Mouse (Mus musculus): Measurements from ENCODE around the gene Olfr1180. TPM values are rescaled to one million over a fixed set of nuclear protein-coding genes. Genes with fewer than 3 reads are reported as not detected.
"Not testable (repeated sequence)": the region's sequence is repeated elsewhere in the genome, so short reads cannot be mapped to it uniquely, and the experiment has no call there.

Olfr1180 gene
- polyA plus RNA-seq (2012; ENCODE audit: insufficient read depth, low replicate concordance) = not detected in 2 replicates

GRCm38 (mm10) chr2:88419051-88419450 is at the start of gene Olfr1180:
Olfr1180 (minus strand) TSS chr2:88419151.
- Histone ChIP-seq H3K4me3 (replicated peaks) (no peak within 1 kb of the TSS), H3K4me1 (no peaks in the 10 kb centered on the region), H3K36me3 (replicated peaks; ENCODE audit: low read length) (no peaks in the 10 kb centered on the region), H3K27me3 (replicated peaks) (no peaks in the 10 kb centered on the region), H3K9me3 (no peaks in the 10 kb centered on the region)
- TF ChIP-seq GATA1 (IDR thresholded peaks at IDR 0.05; ENCODE audit: borderline replicate concordance, low read length) = no peak
- TF ChIP-seq FLI1 (IDR thresholded peaks at IDR 0.05; ENCODE audit: low read length) = no peak

GRCm38 (mm10) chr2:88454567-88454966 is 35.6 kb upstream of the Olfr1180 start, which contains the start of gene Olfr1183:
Olfr1183 (plus strand) TSS chr2:88454867.
- not testable (repeated sequence) for H3K27me3 ChIP-seq (replicated peaks)

DNA sequence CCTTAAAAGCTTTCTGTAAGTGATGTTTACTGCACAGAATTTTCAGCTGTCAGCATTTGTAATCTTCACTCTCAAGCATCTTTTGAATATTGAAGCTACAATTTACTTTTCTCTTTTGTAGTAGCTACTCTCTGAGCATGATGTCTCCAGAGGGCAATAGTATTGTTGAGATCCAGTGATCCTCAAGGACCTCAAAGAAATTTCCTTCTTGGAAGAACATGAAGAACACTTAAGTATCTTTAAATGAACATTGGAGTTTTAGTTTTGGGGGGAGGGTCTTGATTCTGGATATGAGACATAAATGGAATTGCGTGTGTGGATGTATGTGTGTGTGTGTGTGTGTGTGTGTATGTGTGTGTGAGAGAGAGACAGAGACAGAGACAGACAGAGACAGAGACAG is 30.1 kb upstream of the Olfr1180 start, which contains the start of gene Gm13757:
Gene Gm13757, minus strand, starts transcription at position 101 of the 400 bp plus-strand sequence.
- no peaks in the 10 kb centered on the region for H3K9me3 ChIP-seq
- TF ChIP-seq GATA1 (IDR thresholded peaks at IDR 0.05; ENCODE audit: borderline replicate concordance, low read length) = no peak
- no peak for TF ChIP-seq FLI1 (IDR thresholded peaks at IDR 0.05; ENCODE audit: low read length)

More at GRCm38 (mm10) chr2:88454567-88454966, 35.6 kb upstream of the Olfr1180 start, which contains the start of gene Olfr1183:
- H3K9me3 ChIP-seq; H3K4me1 ChIP-seq; H3K4me3 ChIP-seq (replicated peaks); H3K36me3 ChIP-seq (replicated peaks; ENCODE audit: low read length): not testable (repeated sequence)

GRCm38 (mm10) chr2:88426071-88426470 is 7.1 kb upstream of the Olfr1180 start, which contains the start of gene Olfr1181:
Olfr1181 (minus strand) TSS chr2:88426171.
- Histone ChIP-seq H3K36me3 (replicated peaks; ENCODE audit: low read length) (no peaks in the 10 kb centered on the region), H3K4me3 (replicated peaks) (no peak within 1 kb of the TSS), H3K9me3 (no peaks in the 10 kb centered on the region), H3K27me3 (replicated peaks) (no peaks in the 10 kb centered on the region), H3K4me1 (no peaks in the 10 kb centered on the region)
- TF ChIP-seq GATA1 (IDR thresholded peaks at IDR 0.05; ENCODE audit: borderline replicate concordance, low read length) = no peak
- TF ChIP-seq FLI1 (IDR thresholded peaks at IDR 0.05; ENCODE audit: low read length) = no peak

More for the DNA sequence above, 30.1 kb upstream of the Olfr1180 start, which contains the start of gene Gm13757:
- Histone ChIP-seq H3K4me3 (replicated peaks) (no peak within 1 kb of the TSS), H3K27me3 (replicated peaks) (no peaks in the 10 kb centered on the region), H3K4me1 (no peaks in the 10 kb centered on the region), H3K36me3 (replicated peaks; ENCODE audit: low read length) (no peaks in the 10 kb centered on the region)

DNA sequence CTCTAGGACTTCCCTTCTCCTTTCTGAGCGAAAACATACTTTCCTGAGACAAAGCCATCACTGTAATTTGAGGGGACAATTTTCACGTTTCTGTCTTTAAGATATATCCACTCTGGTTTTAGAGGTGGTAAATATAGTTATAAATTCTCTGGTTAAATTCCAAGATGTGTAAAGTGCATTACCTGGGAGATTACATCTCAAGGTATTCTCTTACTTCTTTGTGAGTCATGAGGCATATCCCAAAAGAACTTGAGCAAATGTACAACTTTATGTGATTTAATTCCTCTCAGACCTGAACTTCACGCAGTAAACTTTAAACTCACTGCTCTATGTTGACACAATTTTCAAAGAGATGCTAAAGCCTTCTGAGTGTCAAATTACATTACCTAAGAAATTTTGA is 12.6 kb downstream of the Olfr1180 start, which contains the start of gene Olfr1179:
Gene Olfr1179, minus strand, starts transcription at position 101 of the 400 bp plus-strand sequence.
- Histone ChIP-seq H3K4me3 (replicated peaks) (no peak within 1 kb of the TSS), H3K27me3 (replicated peaks) (no peaks in the 10 kb centered on the region), H3K4me1 (no peaks in the 10 kb centered on the region), H3K9me3 (no peaks in the 10 kb centered on the region), H3K36me3 (replicated peaks; ENCODE audit: low read length) (no peaks in the 10 kb centered on the region)
- TF ChIP-seq FLI1 (IDR thresholded peaks at IDR 0.05; ENCODE audit: low read length) (no peak), GATA1 (IDR thresholded peaks at IDR 0.05; ENCODE audit: borderline replicate concordance, low read length) (no peak)

DNA sequence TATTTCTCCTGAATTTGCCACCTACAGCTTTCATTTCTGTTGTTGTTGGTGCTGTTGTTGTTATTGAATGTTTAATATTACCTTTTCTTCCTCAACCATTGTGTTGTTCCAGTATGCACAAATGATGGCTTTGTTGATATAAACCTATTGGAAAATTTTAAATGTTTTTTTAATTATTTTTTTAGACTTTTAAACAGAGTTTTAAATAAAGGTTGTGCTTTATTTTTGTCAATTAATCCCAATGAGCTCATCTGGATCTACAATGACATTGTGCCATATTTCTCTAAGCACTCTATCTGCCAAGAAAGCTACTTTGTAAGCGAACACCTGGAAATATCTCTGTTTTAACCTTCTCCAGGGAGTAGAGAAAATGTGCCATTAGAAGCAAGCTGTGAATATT is 32.2 kb downstream of the Olfr1180 start, which contains the start of gene Olfr1178:
Gene Olfr1178, plus strand, starts transcription at position 301 of the 400 bp plus-strand sequence.
- H3K27me3 ChIP-seq (replicated peaks) = no peaks in the 10 kb centered on the region
- no peaks in the 10 kb centered on the region for H3K4me1 ChIP-seq
- 0 out of 2 replicates have a peak, but pooled peaks cover 2% of the 10 kb centered on the region for H3K9me3 ChIP-seq
- H3K36me3 ChIP-seq (replicated peaks; ENCODE audit: low read length) = no peaks in the 10 kb centered on the region
- no peak within 1 kb of the TSS for H3K4me3 ChIP-seq (replicated peaks)
- TF ChIP-seq GATA1 (IDR thresholded peaks at IDR 0.05; ENCODE audit: borderline replicate concordance, low read length) = no peak
- TF ChIP-seq FLI1 (IDR thresholded peaks at IDR 0.05; ENCODE audit: low read length) = no peak

Other genes with a start within 250 kb of the Olfr1180 start
- gene Olfr1168, start 237.3 kb downstream of the Olfr1180 start, polyA plus RNA-seq (2012; ENCODE audit: insufficient read depth, low replicate concordance) = not detected in 2 replicates
- not detected in 2 replicates for gene Olfr1170, start 190.8 kb downstream of the Olfr1180 start, polyA plus RNA-seq (2012; ENCODE audit: insufficient read depth, low replicate concordance)
- not detected in 2 replicates for gene Olfr1173, start 139.3 kb downstream of the Olfr1180 start, polyA plus RNA-seq (2012; ENCODE audit: insufficient read depth, low replicate concordance)
- gene Olfr1174-ps, start 104.0 kb downstream of the Olfr1180 start, polyA plus RNA-seq (2012; ENCODE audit: insufficient read depth, low replicate concordance) = not detected in 2 replicates
- not detected in 2 replicates for gene Olfr1175-ps, start 91.9 kb downstream of the Olfr1180 start, polyA plus RNA-seq (2012; ENCODE audit: insufficient read depth, low replicate concordance)
- not detected in 2 replicates for gene Olfr1176, start 82.4 kb downstream of the Olfr1180 start, polyA plus RNA-seq (2012; ENCODE audit: insufficient read depth, low replicate concordance)
- not detected in 2 replicates for gene Olfr1177-ps, start 72.7 kb downstream of the Olfr1180 start, polyA plus RNA-seq (2012; ENCODE audit: insufficient read depth, low replicate concordance)
- gene Olfr1178, start 32.1 kb downstream of the Olfr1180 start, polyA plus RNA-seq (2012; ENCODE audit: insufficient read depth, low replicate concordance) = 0.45 TPM in 1 of 2 replicates, not detected in the other
- not detected in 2 replicates for gene Olfr1179, start 12.7 kb downstream of the Olfr1180 start, polyA plus RNA-seq (2012; ENCODE audit: insufficient read depth, low replicate concordance)
- gene Olfr1181, start 7.0 kb upstream of the Olfr1180 start, polyA plus RNA-seq (2012; ENCODE audit: insufficient read depth, low replicate concordance) = not detected in 2 replicates
- gene Gm13757, start 30.0 kb upstream of the Olfr1180 start, polyA plus RNA-seq (2012; ENCODE audit: insufficient read depth, low replicate concordance) = not detected in 2 replicates
- gene Olfr1183, start 35.7 kb upstream of the Olfr1180 start, polyA plus RNA-seq (2012; ENCODE audit: insufficient read depth, low replicate concordance) = not detected in 2 replicates
- not detected in 2 replicates for gene Olfr1184, start 64.4 kb upstream of the Olfr1180 start, polyA plus RNA-seq (2012; ENCODE audit: insufficient read depth, low replicate concordance)
- gene Olfr1185-ps1, start 74.2 kb upstream of the Olfr1180 start, polyA plus RNA-seq (2012; ENCODE audit: insufficient read depth, low replicate concordance) = not detected in 2 replicates
- not detected in 2 replicates for gene Olfr1186, start 99.4 kb upstream of the Olfr1180 start, polyA plus RNA-seq (2012; ENCODE audit: insufficient read depth, low replicate concordance)
- gene Olfr1188, start 137.8 kb upstream of the Olfr1180 start, polyA plus RNA-seq (2012; ENCODE audit: insufficient read depth, low replicate concordance) = not detected in 2 replicates
- gene Olfr1189, start 167.3 kb upstream of the Olfr1180 start, polyA plus RNA-seq (2012; ENCODE audit: insufficient read depth, low replicate concordance) = not detected in 2 replicates
- not detected in 2 replicates for gene Olfr1191-ps1, start 221.4 kb upstream of the Olfr1180 start, polyA plus RNA-seq (2012; ENCODE audit: insufficient read depth, low replicate concordance)
- gene Olfr1192-ps1, start 229.4 kb upstream of the Olfr1180 start, polyA plus RNA-seq (2012; ENCODE audit: insufficient read depth, low replicate concordance) = not detected in 2 replicates

All from megakaryocyte, embryonic 14.5 days (primary cell).